Mouse (Mus musculus) hindbrain, embryonic 14.5 days (tissue): ENCODE data around the gene Bud31. TPM values are rescaled to one million over a fixed set of nuclear protein-coding genes. Genes with fewer than 3 reads are reported as not detected.

Experiments used
- ATAC-seq: fragments of 200-750 bp; cut with Nextera tagmentation; 2 replicates; pipeline ENCODE4 v1.8.0; 2017; ENCODE audit warnings: moderate number of reproducible peaks, mild to moderate bottlenecking, moderate TSS enrichment, moderate library complexity; ENCODE audit not compliant: low FRiP score
- DNase-seq: peaks from one replicate; pipeline ENCODE4 v3.0.0-alpha.2; 2015; ENCODE audit warnings: low spot score
- H3K27ac ChIP-seq: fragments of 300-500 bp; sonication (generic); 2 replicates; pipeline ENCODE4 v1.5.1; 2014; ENCODE audit warnings: mild to moderate bottlenecking, moderate library complexity
- H3K27me3 ChIP-seq: fragments of 300-500 bp; sonication (generic); 2 replicates; pipeline ENCODE4 v1.6.1; 2014; ENCODE audit warnings: mild to moderate bottlenecking, low read length, mixed read lengths; ENCODE audit not compliant: control insufficient read depth, insufficient read depth
- H3K36me3 ChIP-seq: fragments of 300-500 bp; sonication (generic); replicated peaks from 2 replicates; pipeline ENCODE4 v1.6.1; 2014; ENCODE audit not compliant: control insufficient read depth, insufficient read depth
- H3K4me1 ChIP-seq: fragments of 300-500 bp; sonication (generic); replicated peaks from 2 replicates; pipeline ENCODE4 v1.6.1; 2014; ENCODE audit warnings: antibody characterized with exemption, low read length, mixed read lengths; ENCODE audit not compliant: control insufficient read depth, insufficient read depth
- H3K4me2 ChIP-seq: fragments of 300-500 bp; sonication (generic); replicated peaks from 2 replicates; pipeline ENCODE4 v1.6.1; 2014; ENCODE audit warnings: mild to moderate bottlenecking, moderate library complexity
- H3K4me3 ChIP-seq: fragments of 300-500 bp; sonication (generic); replicated peaks from 2 replicates; pipeline ENCODE4 v1.5.1; 2014; ENCODE audit warnings: mild to moderate bottlenecking, low read length
- H3K9ac ChIP-seq: fragments of 300-500 bp; sonication (generic); 2 replicates; pipeline ENCODE4 v1.6.1; 2014
- H3K9me3 ChIP-seq: fragments of 300-500 bp; sonication (generic); 2 replicates; pipeline ENCODE4 v1.6.1; 2016; ENCODE audit warnings: low read length; ENCODE audit not compliant: control insufficient read depth
- WGBS: fragments of 180-500 bp; shearing (Covaris S2); extraction: QIAGEN DNeasy Blood & Tissue Kit; methylation state at CpG from one replicate; pipeline ENCODE4 v1.1.7; 2014; 5-methylcytosine and 5-hydroxymethylcytosine counted together
- polyA plus RNA-seq: library from polyadenylated mRNA; unstranded; fragments of >200 nt; fragmentation: Nextera tagmentation; extraction: Ambion mirVana; gene quantifications from 2 replicates; pipeline ENCODE4 v1.2.1, GENCODE M21; 2014

The Bud31 gene
- polyA plus RNA-seq, 1 experiment from 2014 or later = 188 TPM

DNA sequence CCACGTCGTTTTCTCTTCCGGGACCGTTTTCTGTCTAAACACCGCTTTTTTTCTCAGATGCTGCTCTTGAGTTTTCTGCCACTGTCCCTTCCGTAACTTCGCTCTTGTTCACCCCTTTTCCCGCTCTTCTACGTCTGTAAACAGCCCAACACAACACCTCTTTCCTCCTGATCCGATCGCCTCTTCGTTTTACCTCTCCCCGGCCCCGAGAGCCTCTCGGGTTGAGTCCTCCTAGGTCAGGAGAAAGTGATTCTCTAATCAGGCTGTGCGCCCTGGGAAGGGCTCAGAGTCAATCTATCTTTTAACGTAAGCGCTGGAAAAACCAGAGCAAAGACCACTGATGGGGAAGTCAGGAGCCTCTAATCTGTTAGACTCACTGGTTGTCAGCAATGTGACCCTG is 449 bp downstream of the Bud31 start:
- WGBS = 2% methylated on average over 18 of the region's 18 CpGs
- H3K9ac ChIP-seq = peak overlapping the region; percentile 84
- no peaks in the 10 kb centered on the region for H3K27me3 ChIP-seq
- ATAC-seq (no peak), DNase-seq (no peak)
- H3K27ac ChIP-seq = peak overlapping the region; percentile 94
- peaks cover 28% of the 10 kb centered on the region for H3K4me1 ChIP-seq
- no peaks in the 10 kb centered on the region for H3K9me3 ChIP-seq
- H3K36me3 ChIP-seq = peaks cover 62% of the 10 kb centered on the region
- H3K4me3 ChIP-seq = peak overlapping the region; percentile 80
- H3K4me2 ChIP-seq = peak overlapping the region; percentile 83

DNA sequence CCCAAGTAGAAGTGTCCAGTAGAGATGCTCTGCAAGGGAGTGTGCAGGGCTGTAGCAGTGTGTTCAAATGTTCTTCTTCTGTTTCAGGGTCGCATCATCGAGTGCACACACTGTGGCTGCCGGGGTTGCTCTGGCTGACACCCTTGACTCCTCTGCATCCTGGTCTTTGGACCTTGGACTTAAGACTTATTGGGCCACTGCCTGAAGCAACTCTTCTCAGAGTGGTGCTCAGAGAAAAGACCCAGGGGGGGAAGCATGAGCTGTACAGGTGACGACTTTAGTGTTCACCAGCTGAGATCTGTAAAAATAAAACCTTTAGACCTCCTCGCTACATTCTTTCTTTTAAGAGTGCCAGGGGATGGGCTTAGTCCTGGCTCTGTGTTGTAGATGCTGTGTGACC is 7.6 kb downstream of the Bud31 start:
- Histone ChIP-seq H3K4me1 (no peaks in the 10 kb centered on the region), H3K36me3 (peaks cover 100% of the 10 kb centered on the region), H3K27ac (no peak overlapping the region), H3K27me3 (no peaks in the 10 kb centered on the region), H3K4me3 (no peak overlapping the region), H3K9ac (no peak overlapping the region), H3K9me3 (no peaks in the 10 kb centered on the region), H3K4me2 (no peak overlapping the region)
- WGBS = 92% methylated on average over 5 of the region's 5 CpGs
- ATAC-seq (no peak), DNase-seq (no peak)

DNA sequence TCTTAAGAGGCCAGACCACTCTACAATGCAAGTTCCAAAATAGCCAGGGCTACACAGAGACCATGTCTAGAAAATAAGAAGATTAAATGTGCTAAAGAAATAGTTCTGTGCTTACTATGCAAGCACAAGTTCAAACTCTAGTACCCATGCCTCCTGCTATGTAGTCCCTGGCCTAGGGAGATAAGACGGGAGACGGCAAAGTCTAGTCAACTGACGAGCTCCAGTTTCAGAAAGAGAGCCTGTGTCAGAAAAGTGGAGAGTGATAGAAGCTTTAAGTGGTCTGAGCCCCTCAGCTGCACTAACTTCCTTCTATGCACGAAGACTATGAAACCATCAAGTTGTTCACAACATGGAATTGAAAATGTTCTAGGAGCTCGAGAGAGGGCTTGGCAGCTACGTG is 9.1 kb downstream of the Bud31 start:
- no peaks in the 10 kb centered on the region for H3K4me1 ChIP-seq
- H3K36me3 ChIP-seq = peaks cover 100% of the 10 kb centered on the region
- no peak overlapping the region for H3K27ac ChIP-seq
- WGBS = 90% methylated on average over 6 of the region's 6 CpGs
- no peaks in the 10 kb centered on the region for H3K27me3 ChIP-seq
- ATAC-seq (no peak), DNase-seq (no peak)
- H3K9ac ChIP-seq = no peak overlapping the region
- no peaks in the 10 kb centered on the region for H3K9me3 ChIP-seq
- H3K4me2 ChIP-seq = no peak overlapping the region
- no peak overlapping the region for H3K4me3 ChIP-seq

DNA sequence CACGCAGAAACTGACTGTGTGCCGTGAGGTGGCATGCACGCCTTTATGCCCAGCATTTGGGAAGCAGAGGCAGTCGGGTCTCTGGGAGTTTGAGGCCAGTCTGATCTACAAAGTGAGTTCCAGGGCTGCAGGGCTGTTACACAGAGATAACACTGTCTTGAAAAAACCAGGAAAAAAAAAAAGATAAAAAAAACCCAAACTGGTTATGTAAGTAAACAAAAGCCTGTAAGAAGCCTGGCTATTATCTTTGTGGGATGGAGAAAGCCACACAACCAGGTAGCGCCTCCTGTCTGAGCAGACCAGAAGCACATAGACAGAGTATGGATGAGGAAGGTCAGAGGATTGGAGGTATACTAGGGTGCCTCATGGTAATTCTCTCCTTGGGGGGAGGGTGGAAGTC is 12.5 kb downstream of the Bud31 start:
- no peaks in the 10 kb centered on the region for H3K27me3 ChIP-seq

DNA sequence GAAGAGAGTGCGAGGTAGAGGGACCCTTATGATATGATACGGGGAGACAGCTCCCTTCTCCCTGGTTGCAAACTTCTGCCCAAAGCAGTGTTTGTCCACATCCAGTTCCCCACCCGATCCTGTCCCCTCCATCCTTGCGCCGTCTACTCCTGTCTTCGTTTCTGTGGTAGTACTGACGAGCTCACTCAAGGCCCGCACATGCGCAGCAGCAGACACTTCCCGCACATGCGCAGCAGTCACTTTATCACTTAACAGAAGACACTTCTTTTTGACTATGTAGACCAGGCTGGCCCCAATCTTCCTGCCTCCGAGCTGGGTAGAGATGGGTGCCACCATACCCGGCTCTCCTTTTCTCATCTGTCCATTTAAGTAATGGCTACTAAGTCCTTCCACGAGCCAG is 21.2 kb downstream of the Bud31 start:
- no peak for ATAC-seq
- Histone ChIP-seq H3K4me1 (peaks cover 7% of the 10 kb centered on the region), H3K9ac (no peak overlapping the region), H3K9me3 (no peaks in the 10 kb centered on the region), H3K36me3 (peaks cover 82% of the 10 kb centered on the region), H3K4me2 (no peak overlapping the region), H3K4me3 (no peak overlapping the region), H3K27ac (no peak overlapping the region), H3K27me3 (no peaks in the 10 kb centered on the region)
- no peak for DNase-seq
- WGBS = 95% methylated on average over 14 of the region's 14 CpGs

More for the DNA sequence above, 12.5 kb downstream of the Bud31 start:
- Histone ChIP-seq H3K4me1 (no peaks in the 10 kb centered on the region), H3K36me3 (peaks cover 95% of the 10 kb centered on the region), H3K9ac (no peak overlapping the region), H3K4me3 (no peak overlapping the region), H3K9me3 (no peaks in the 10 kb centered on the region), H3K27ac (no peak overlapping the region), H3K4me2 (no peak overlapping the region)
- no peak for ATAC-seq
- no peak for DNase-seq
- WGBS = 97% methylated on average over 5 of the region's 5 CpGs

DNA sequence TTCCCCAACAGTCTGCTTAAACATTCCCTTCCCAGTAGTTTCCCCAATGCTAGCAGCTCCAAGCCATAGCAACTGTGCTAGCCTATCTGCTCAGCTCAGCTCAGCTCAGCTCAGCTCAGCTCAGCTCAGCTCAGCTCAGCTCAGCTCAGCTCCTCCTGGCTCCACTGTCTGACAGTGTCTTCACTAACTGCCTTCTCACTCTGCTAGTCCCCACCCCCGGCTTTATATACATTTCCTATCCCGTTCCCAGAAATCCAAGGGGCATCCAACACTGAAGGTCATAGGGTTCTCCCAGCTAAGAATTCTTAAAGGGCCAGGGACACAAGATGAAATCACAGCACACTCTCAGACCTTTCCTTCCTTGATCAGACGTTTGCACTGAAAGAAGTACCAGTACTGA is 24.5 kb downstream of the Bud31 start:
- no peak for ATAC-seq
- H3K27ac ChIP-seq = no peak overlapping the region
- no peaks in the 10 kb centered on the region for H3K9me3 ChIP-seq
- no peak for DNase-seq
- H3K36me3 ChIP-seq = peaks cover 51% of the 10 kb centered on the region
- H3K9ac ChIP-seq = no peak overlapping the region
- no peak overlapping the region for H3K4me2 ChIP-seq
- no peak overlapping the region for H3K4me3 ChIP-seq
- peaks cover 21% of the 10 kb centered on the region for H3K4me1 ChIP-seq
- H3K27me3 ChIP-seq = no peaks in the 10 kb centered on the region
- WGBS = 75% methylated on average over 3 of the region's 3 CpGs

DNA sequence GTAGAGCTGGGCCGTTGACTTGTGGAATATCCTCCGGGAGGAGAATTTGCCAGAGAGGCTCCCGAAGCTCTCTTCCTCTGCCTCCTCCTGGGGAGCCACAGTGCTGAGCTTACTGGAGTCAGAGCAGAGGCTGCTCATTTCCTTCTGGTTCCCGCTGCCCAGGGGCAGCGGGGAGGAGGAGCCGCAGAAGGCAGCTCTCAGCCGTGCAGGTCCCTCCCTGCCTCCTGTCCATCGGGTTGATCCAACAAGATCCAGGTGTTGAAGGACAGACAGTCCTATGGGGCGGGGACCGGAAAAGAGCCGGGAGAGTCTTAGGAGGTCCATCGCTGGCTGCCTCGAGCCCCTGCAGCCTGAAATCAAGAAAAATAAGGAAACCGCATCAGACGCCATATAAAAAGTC is 25.0 kb downstream of the Bud31 start:
- peaks cover 49% of the 10 kb centered on the region for H3K36me3 ChIP-seq
- WGBS = 88% methylated on average over 15 of the region's 15 CpGs
- no peak overlapping the region for H3K4me3 ChIP-seq
- DNase-seq (no peak), ATAC-seq (no peak)
- H3K4me1 ChIP-seq = peaks cover 21% of the 10 kb centered on the region
- H3K27me3 ChIP-seq = no peaks in the 10 kb centered on the region
- no peak overlapping the region for H3K9ac ChIP-seq
- H3K4me2 ChIP-seq = no peak overlapping the region
- H3K27ac ChIP-seq = no peak overlapping the region
- H3K9me3 ChIP-seq = no peaks in the 10 kb centered on the region

DNA sequence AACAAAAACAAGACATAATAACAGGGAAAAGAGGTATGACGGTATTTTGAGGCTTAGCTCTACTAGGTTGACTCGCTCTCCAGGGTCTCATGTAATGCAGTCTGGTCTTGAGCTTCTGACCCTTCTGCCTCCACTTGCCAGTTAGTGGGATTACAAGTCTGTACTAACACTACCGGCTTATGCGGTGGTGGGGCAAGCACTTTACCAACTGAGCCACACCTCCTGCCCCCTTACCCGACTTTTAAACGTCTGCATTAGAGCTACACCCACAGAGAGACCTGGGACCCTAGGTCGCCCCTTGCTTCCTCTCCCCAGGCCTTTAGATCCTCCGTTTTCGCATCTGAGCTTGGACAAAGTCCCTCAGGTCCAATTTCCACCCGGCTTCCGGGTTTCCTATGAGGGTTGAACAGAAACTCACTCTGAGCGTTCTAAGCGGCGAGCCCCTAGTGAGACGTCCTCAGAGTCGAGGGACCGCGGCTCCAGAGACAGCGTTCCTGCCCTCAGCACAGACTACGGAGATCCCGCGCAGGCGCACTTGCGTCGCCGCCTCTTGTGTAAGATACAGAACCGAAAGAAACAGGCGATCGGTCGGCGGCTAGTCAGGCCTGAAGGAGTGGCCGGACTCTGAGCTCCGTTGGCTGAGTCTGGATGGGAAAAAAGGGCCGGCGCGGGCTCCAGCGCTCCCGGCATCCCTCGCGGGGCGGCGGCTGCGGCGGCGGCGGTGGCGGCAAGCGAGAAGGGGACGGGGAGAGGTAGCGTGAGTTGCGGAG is 26.6 kb downstream of the Bud31 start, which contains the start of the genes Ptcd1 and Cpsf4:
Ptcd1 (minus strand) TSS at position 573 of the 770 bp plus-strand sequence.
Cpsf4 (plus strand) TSS at position 678 of the 770 bp plus-strand sequence.
- peaks cover 49% of the 10 kb centered on the region for H3K36me3 ChIP-seq
- H3K27ac ChIP-seq = peak within 1 kb of the TSS; percentile 80
- H3K9me3 ChIP-seq = no peaks in the 10 kb centered on the region
- H3K9ac ChIP-seq = peak within 1 kb of the TSS; percentile 85
- ATAC-seq (peak; percentile 95), DNase-seq (peak; percentile 99)
- peaks cover 21% of the 10 kb centered on the region for H3K4me1 ChIP-seq
- no peaks in the 10 kb centered on the region for H3K27me3 ChIP-seq
- H3K4me3 ChIP-seq = peak within 1 kb of the TSS; percentile 74
- H3K4me2 ChIP-seq = peak within 1 kb of the TSS; percentile 81
- WGBS = under 1% methylated on average over 51 of the region's 51 CpGs

DNA sequence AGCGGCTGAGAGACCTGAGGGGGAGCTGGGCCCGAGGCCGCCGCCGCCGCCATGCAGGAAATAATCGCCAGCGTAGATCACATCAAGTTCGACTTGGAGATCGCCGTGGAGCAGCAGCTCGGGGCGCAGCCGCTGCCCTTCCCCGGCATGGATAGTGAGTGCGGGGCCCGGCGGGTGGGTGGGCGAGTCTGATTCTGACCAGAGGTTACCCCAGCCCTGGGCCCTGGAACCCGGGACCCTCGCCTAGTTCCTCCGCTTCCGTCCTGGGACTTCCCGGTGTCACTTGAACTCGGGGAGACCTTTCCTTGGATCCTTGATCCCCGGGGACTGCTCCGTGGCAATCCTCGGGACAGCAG is 27.1 kb downstream of the Bud31 start:
- ATAC-seq = peak; percentile 62
- no peaks in the 10 kb centered on the region for H3K27me3 ChIP-seq
- peak overlapping the region; percentile 63 for H3K4me2 ChIP-seq
- H3K9me3 ChIP-seq = no peaks in the 10 kb centered on the region
- peak overlapping the region; percentile 85 for H3K9ac ChIP-seq
- peaks cover 50% of the 10 kb centered on the region for H3K36me3 ChIP-seq
- no peak for DNase-seq
- H3K27ac ChIP-seq = peak overlapping the region; percentile 68; the same call in 1 of the 2 replicates
- WGBS = 1% methylated on average over 28 of the region's 28 CpGs
- peak overlapping the region; percentile 74 for H3K4me3 ChIP-seq
- H3K4me1 ChIP-seq = peaks cover 21% of the 10 kb centered on the region
